In the genomic region with DNA sequence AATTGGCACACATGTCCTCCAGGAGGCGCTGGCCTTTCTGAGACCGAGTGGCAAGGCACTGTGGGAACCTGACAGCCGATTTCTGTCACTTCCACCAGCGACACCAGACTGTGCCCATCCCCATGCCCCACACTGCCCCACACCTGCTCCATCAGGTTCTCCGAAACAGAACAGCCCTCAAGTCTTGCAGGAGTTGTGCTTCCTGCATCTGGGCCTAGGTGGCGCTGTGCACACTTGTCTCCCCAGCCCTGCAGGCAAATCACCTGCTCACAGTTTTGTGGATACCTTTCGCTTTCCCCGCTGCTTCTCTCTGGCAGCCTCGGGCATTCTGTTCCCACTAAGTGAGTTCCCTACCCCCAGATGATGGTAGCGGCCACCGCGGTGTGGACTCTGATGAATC, we compare ENCODE assay signal across 8 mouse cellular contexts.
DNase-seq lines count a peak whose midpoint lies in the region; ATAC-seq and TF ChIP-seq lines count a peak whose summit lies in the region.

No protein-coding gene starts in this region.

- peak; percentile 63; the same call in 1 of the 2 replicates for ATAC-seq in hindbrain, embryonic 16.5 days
- ATAC-seq in megakaryocyte, adult 5-6 weeks (ENCODE audit: poor library complexity, severe bottlenecking), result peak; percentile 71; the same call in 1 of the 2 replicates

- H3K9ac ChIP-seq in hindbrain, embryonic 16.5 days (ENCODE audit: low read depth, low read length), result peak overlapping the region; percentile 51

- H3K4me1 ChIP-seq in hindbrain, embryonic 16.5 days (ENCODE audit: control insufficient read depth, insufficient read depth, low read depth, low read length), result no peaks in the 10 kb centered on the region; the same call in 1 of the 2 replicates

- H3K4me3 ChIP-seq in gastrocnemius, adult 2 months, result peak overlapping the region; percentile 66
- peak overlapping the region; percentile 30 for H3K4me3 ChIP-seq in hindbrain, embryonic 16.5 days (ENCODE audit: low read length)

- intact Hi-C loops in gastrocnemius, adult 2 months (cut with DNase I), result loop anchor here (2.0 to 5.0 kb wide), 2 partner anchors 123 to 144 kb away; no protein-coding TSS in a partner anchor

- 0 out of 2 replicates have a peak overlapping the region, but pooled peaks have one; percentile 20 for H3K27ac ChIP-seq in gastrocnemius, adult 2 months
- no peak overlapping the region for H3K27ac ChIP-seq in hindbrain, embryonic 16.5 days (ENCODE audit: low read depth, low read length)

- H3K9me3 ChIP-seq in hindbrain, embryonic 16.5 days (ENCODE audit: control insufficient read depth, low read length), result peaks cover 2% of the 10 kb centered on the region; the same call in 1 of the 2 replicates

- no peaks in the 10 kb centered on the region for H3K36me3 ChIP-seq in hindbrain, embryonic 16.5 days (ENCODE audit: control insufficient read depth, insufficient read depth, low read length)

- TF ChIP-seq CTCF in gastrocnemius, adult 2 months (IDR thresholded peaks at IDR 0.05), result peak; percentile 95

- DNase-seq in WW6 (ENCODE audit: low read depth, low spot score), result peak; percentile 58
- DNase-seq in cerebellum, postnatal 4 days (ENCODE audit: low spot score in 2 of 2), result peak; percentile 74 to 81
- peak; percentile 83 for DNase-seq in gastrocnemius, adult 2 months
- peak; percentile 85 to 87 for DNase-seq in left cerebral cortex, adult 18-20 months (ENCODE audit: low spot score in 2 of 2)
- DNase-seq in right cerebral cortex, postnatal 10 days (ENCODE audit: low spot score in 2 of 2), result peak; percentile 68 to 87
- peak; percentile 90 for DNase-seq in urinary bladder, postnatal 14 days (ENCODE audit: low spot score)

- WGBS in hindbrain, embryonic 16.5 days, result 4% methylated on average over 12 of the region's 12 CpGs

- H3K27me3 ChIP-seq in hindbrain, embryonic 16.5 days (replicated peaks; ENCODE audit: control insufficient read depth, insufficient read depth, low read length), result peaks cover 5% of the 10 kb centered on the region

- H3K4me2 ChIP-seq in hindbrain, embryonic 16.5 days (ENCODE audit: low read length), result peak overlapping the region; percentile 50
